16 mouse cellular contexts compared by ENCODE assay signal in genomic region chr13:42298302-42298701, GRCm38 (mm10). TPM values are rescaled to one million over a fixed set of nuclear protein-coding genes. Genes with fewer than 3 reads are reported as not detected.
DNase-seq lines count a peak whose midpoint lies in the region; ATAC-seq and TF ChIP-seq lines count a peak whose summit lies in the region.
"Had no signal": no experiment of that assay in that cellular context is flagged by ENCODE, and none has a peak within 500 bp of the region (broad histone marks: within the 10 kb centered on the region; RNA-seq: fewer than 3 reads in every experiment).

No protein-coding gene starts in this region.

- no peak overlapping the region for H3K4me2 ChIP-seq in heart, embryonic 16.5 days (ENCODE audit: low read depth, low read length)
- H3K4me2 ChIP-seq in stomach, embryonic 16.5 days (ENCODE audit: low read depth, low read length), result no peak overlapping the region
- H3K4me2 ChIP-seq: embryonic facial prominence, embryonic 15.5 days; forebrain, embryonic 15.5 days; neural tube, embryonic 13.5 days had no signal

- DNase-seq in heart, adult 2 months, result peak; percentile 34 to 41
- no peak for DNase-seq in heart, postnatal 25 days (ENCODE audit: low spot score)
- peak; percentile 24 to 58 for DNase-seq in lung, adult 18-20 months
- DNase-seq in lung, postnatal 4 days, result no peak
- no peak for DNase-seq in layer of hippocampus, adult 11-12 months (ENCODE audit: low spot score)
- no peak for DNase-seq in thymus, postnatal 10 days (ENCODE audit: low spot score in 2 of 2)
- DNase-seq: gastrocnemius, postnatal 25 days; midbrain, embryonic 14.5 days; thymus, postnatal 36 days had no signal

- no peak for TF ChIP-seq EP300 in heart, adult 2 months (IDR thresholded peaks at IDR 0.05; ENCODE audit: insufficient read depth, low read depth, low read length)

- no peak for TF ChIP-seq CTCF in heart, adult 2 months (IDR thresholded peaks at IDR 0.05)

- H3K4me1 ChIP-seq in heart, adult 2 months (ENCODE audit: control insufficient read depth, insufficient read depth, low read length), result peaks cover 6% of the 10 kb centered on the region
- peaks cover 31% of the 10 kb centered on the region for H3K4me1 ChIP-seq in heart, embryonic 16.5 days (ENCODE audit: control insufficient read depth, insufficient read depth, low read length)
- H3K4me1 ChIP-seq in stomach, embryonic 16.5 days (ENCODE audit: control insufficient read depth, insufficient read depth, low read length), result peaks cover 6% of the 10 kb centered on the region

- H3K4me3 ChIP-seq in heart, adult 2 months, result no peak overlapping the region
- H3K4me3 ChIP-seq in heart, embryonic 16.5 days (ENCODE audit: low read length), result no peak overlapping the region
- H3K4me3 ChIP-seq in stomach, embryonic 16.5 days (replicated peaks; ENCODE audit: low read length), result no peak overlapping the region
- H3K4me3 ChIP-seq: embryonic facial prominence, embryonic 15.5 days; forebrain, embryonic 15.5 days; neural tube, embryonic 13.5 days had no signal

- intact Hi-C loops in heart, adult 2 months (cut with DNase I), result loop anchor here (5.0 kb wide), 1 partner anchor 591 kb away; no protein-coding TSS in a partner anchor
- intact Hi-C loops in heart, postnatal 25 days (cut with DNase I), result no loop called here

- H3K9me3 ChIP-seq in heart, embryonic 16.5 days (replicated peaks; ENCODE audit: control insufficient read depth, low read length), result no peaks in the 10 kb centered on the region
- H3K9me3 ChIP-seq in stomach, embryonic 16.5 days (replicated peaks; ENCODE audit: control insufficient read depth, low read length), result no peaks in the 10 kb centered on the region
- H3K9me3 ChIP-seq: embryonic facial prominence, embryonic 15.5 days; forebrain, embryonic 15.5 days; neural tube, embryonic 13.5 days had no signal

- ATAC-seq in heart, embryonic 16.5 days (replicated peaks; ENCODE audit: extremely low read depth, insufficient read depth, low FRiP score), result no peak; the same call in 1 of the 2 replicates
- ATAC-seq in stomach, embryonic 16.5 days (ENCODE audit: insufficient read depth, low FRiP score), result no peak
- ATAC-seq: forebrain, embryonic 15.5 days had no signal

- no peaks in the 10 kb centered on the region for H3K27me3 ChIP-seq in heart, adult 2 months (ENCODE audit: control insufficient read depth, insufficient read depth, low read length)
- H3K27me3 ChIP-seq in heart, embryonic 16.5 days (ENCODE audit: control insufficient read depth, insufficient read depth, low read length), result no peaks in the 10 kb centered on the region
- no peaks in the 10 kb centered on the region for H3K27me3 ChIP-seq in stomach, embryonic 16.5 days (ENCODE audit: control insufficient read depth, insufficient read depth, low read length)

- H3K79me2 ChIP-seq in heart, adult 2 months (replicated peaks; ENCODE audit: control insufficient read depth, insufficient read depth, low read length), result no peaks in the 10 kb centered on the region

- peak overlapping the region; percentile 79 for H3K27ac ChIP-seq in heart, adult 2 months
- H3K27ac ChIP-seq in heart, embryonic 16.5 days (ENCODE audit: low read length), result peak overlapping the region; percentile 90
- H3K27ac ChIP-seq in stomach, embryonic 16.5 days (ENCODE audit: low read length), result peak overlapping the region; percentile 56; the same call in 1 of the 2 replicates
- H3K27ac ChIP-seq: embryonic facial prominence, embryonic 15.5 days; forebrain, embryonic 15.5 days; liver, embryonic 14.5 days; neural tube, embryonic 13.5 days had no signal

- WGBS in heart, adult 2 months, result 40% methylated on average over 8 of the region's 8 CpGs
- WGBS in heart, embryonic 16.5 days, result 33% methylated on average over 8 of the region's 8 CpGs
- WGBS in stomach, embryonic 16.5 days, result 57% methylated on average over 8 of the region's 8 CpGs

- no peak; the same call in 1 of the 2 replicates for TF ChIP-seq POLR2A in heart, adult 2 months (IDR thresholded peaks at IDR 0.05; ENCODE audit: insufficient read depth, low read depth, low read length)

- H3K9ac ChIP-seq in heart, adult 2 months (ENCODE audit: low read depth, low read length), result peak overlapping the region; percentile 43; the same call in 1 of the 2 replicates
- H3K9ac ChIP-seq in heart, embryonic 16.5 days (ENCODE audit: low read length), result peak overlapping the region; percentile 24; the same call in 1 of the 2 replicates
- no peak overlapping the region for H3K9ac ChIP-seq in stomach, embryonic 16.5 days (ENCODE audit: low read length)
- H3K9ac ChIP-seq: embryonic facial prominence, embryonic 15.5 days; forebrain, embryonic 15.5 days; liver, embryonic 14.5 days; neural tube, embryonic 13.5 days had no signal

- no peaks in the 10 kb centered on the region for H3K36me3 ChIP-seq in heart, adult 2 months (ENCODE audit: control insufficient read depth, insufficient read depth, low read length)
- H3K36me3 ChIP-seq in heart, embryonic 16.5 days (ENCODE audit: control insufficient read depth, insufficient read depth), result no peaks in the 10 kb centered on the region
- H3K36me3 ChIP-seq in stomach, embryonic 16.5 days (ENCODE audit: control insufficient read depth, insufficient read depth, low read length), result no peaks in the 10 kb centered on the region
- H3K36me3 ChIP-seq: embryonic facial prominence, embryonic 15.5 days; forebrain, embryonic 15.5 days; neural tube, embryonic 13.5 days had no signal

RNA-seq across cellular contexts. Expression of gene Edn1, which starts 3.0 kb away (rescaled TPM):
- 1 to 10 TPM; 3.0 to 3.2 TPM for total RNA-seq in heart, adult 2 months (2021)
- polyA plus RNA-seq in heart, adult 2 months (2012; rRNA removed), result 2.2 and 4.4 TPM in 2 replicates
- total RNA-seq in heart, postnatal 25 days (2021), result 1 to 10 TPM; 4.3 to 4.6 TPM
- polyA plus RNA-seq in heart, embryonic 16.5 days (2015; fragmentation: Nextera tagmentation; extraction: Ambion mirVana), result 7.5 and 7.8 TPM in 2 replicates
- 4.6 and 6.6 TPM in 2 replicates for polyA plus RNA-seq in stomach, embryonic 16.5 days (2015; fragmentation: Nextera tagmentation; extraction: Ambion mirVana)
- total RNA-seq: MEL had no signal

Comparison
In these comparisons a context has a peak if more than half of its experiments do, and no peak if none do; other contexts are left out.
1. DNase-seq: peak in heart, adult 2 months (2 of 2) and lung, adult 18-20 months (2 of 2); none in heart, postnatal 25 days (single experiment), lung, postnatal 4 days (0 of 2), layer of hippocampus, adult 11-12 months (single experiment) and thymus, postnatal 10 days (0 of 2).
2. Peak in every context shown above with its lines, with median percentiles within 50 percentile points of each other: H3K27ac ChIP-seq.